Mouse (Mus musculus): ENCODE data around the gene Cct5. TPM values are rescaled to one million over a fixed set of nuclear protein-coding genes. Genes with fewer than 3 reads are reported as not detected.

Cct5 gene
- polyA plus RNA-seq, 1 experiment from 2014 or later = 362 TPM

- Histone ChIP-seq H3K36me3 (peaks cover 9% of the 10 kb centered on the region), H3K9ac (no peak overlapping the region), H3K9me3 (no peaks in the 10 kb centered on the region), H3K27me3 (replicated peaks) (no peaks in the 10 kb centered on the region), H3K4me2 (0 out of 2 replicates have a peak overlapping the region, but pooled peaks have one; percentile 5), H3K4me1 (peaks cover 12% of the 10 kb centered on the region), H3K4me3 (no peak overlapping the region), H3K27ac (replicated peaks) (no peak overlapping the region)
- ATAC-seq (ENCODE audit: extremely low read depth, insufficient number of reproducible peaks, low FRiP score, low TSS enrichment) = no peak
- WGBS = 38% methylated on average over 12 of the region's 12 CpGs
These were observed 25.9 kb upstream of the Cct5 start for GRCm38 (mm10) chr15:31627277-31628154.

- no peak overlapping the region for H3K27ac ChIP-seq (replicated peaks)
- no peak for ATAC-seq (ENCODE audit: extremely low read depth, insufficient number of reproducible peaks, low FRiP score, low TSS enrichment)
- H3K4me1 ChIP-seq = no peaks in the 10 kb centered on the region
- WGBS = 86% methylated on average over 8 of the region's 8 CpGs
- H3K4me3 ChIP-seq = no peak overlapping the region
- no peak overlapping the region for H3K9ac ChIP-seq
- H3K36me3 ChIP-seq = peaks cover 60% of the 10 kb centered on the region
- H3K4me2 ChIP-seq = no peak overlapping the region
- H3K9me3 ChIP-seq = no peaks in the 10 kb centered on the region
- H3K27me3 ChIP-seq (replicated peaks) = no peaks in the 10 kb centered on the region
These were observed 17.9 kb upstream of the Cct5 start for GRCm38 (mm10) chr15:31619521-31619920.

- Histone ChIP-seq H3K9ac (no peak overlapping the region), H3K4me2 (no peak overlapping the region), H3K9me3 (no peaks in the 10 kb centered on the region), H3K27me3 (replicated peaks) (no peaks in the 10 kb centered on the region), H3K27ac (replicated peaks) (no peak overlapping the region), H3K4me3 (no peak overlapping the region), H3K4me1 (no peaks in the 10 kb centered on the region), H3K36me3 (peaks cover 60% of the 10 kb centered on the region)
- ATAC-seq (ENCODE audit: extremely low read depth, insufficient number of reproducible peaks, low FRiP score, low TSS enrichment) = no peak
- WGBS = 92% methylated on average over 9 of the region's 9 CpGs
These were observed 15.7 kb upstream of the Cct5 start for GRCm38 (mm10) chr15:31617261-31617660.

- Histone ChIP-seq H3K4me1 (no peaks in the 10 kb centered on the region), H3K27me3 (replicated peaks) (no peaks in the 10 kb centered on the region), H3K4me3 (no peak overlapping the region), H3K9ac (no peak overlapping the region), H3K9me3 (no peaks in the 10 kb centered on the region), H3K36me3 (peaks cover 48% of the 10 kb centered on the region), H3K4me2 (no peak overlapping the region), H3K27ac (replicated peaks) (no peak overlapping the region)
- no peak for ATAC-seq (ENCODE audit: extremely low read depth, insufficient number of reproducible peaks, low FRiP score, low TSS enrichment)
- WGBS = 89% methylated on average over 2 of the region's 2 CpGs
These were observed 13.1 kb upstream of the Cct5 start for GRCm38 (mm10) chr15:31614666-31615065.

- Histone ChIP-seq H3K27ac (replicated peaks) (no peak overlapping the region), H3K4me1 (no peaks in the 10 kb centered on the region), H3K4me2 (no peak overlapping the region), H3K9me3 (no peaks in the 10 kb centered on the region), H3K27me3 (replicated peaks) (no peaks in the 10 kb centered on the region), H3K36me3 (peaks cover 47% of the 10 kb centered on the region), H3K4me3 (no peak overlapping the region), H3K9ac (no peak overlapping the region)
- ATAC-seq (ENCODE audit: extremely low read depth, insufficient number of reproducible peaks, low FRiP score, low TSS enrichment) = no peak
- 88% methylated on average over 6 of the region's 6 CpGs for WGBS
These were observed 12.3 kb upstream of the Cct5 start for GRCm38 (mm10) chr15:31613826-31614453.

- 88% methylated on average over 4 of the region's 4 CpGs for WGBS
- no peaks in the 10 kb centered on the region for H3K27me3 ChIP-seq (replicated peaks)
- no peak for ATAC-seq (ENCODE audit: extremely low read depth, insufficient number of reproducible peaks, low FRiP score, low TSS enrichment)
- H3K9ac ChIP-seq = no peak overlapping the region
- H3K4me1 ChIP-seq = peaks cover 2% of the 10 kb centered on the region
- peaks cover 31% of the 10 kb centered on the region for H3K36me3 ChIP-seq
- H3K4me2 ChIP-seq = no peak overlapping the region
- no peaks in the 10 kb centered on the region for H3K9me3 ChIP-seq
- H3K4me3 ChIP-seq = no peak overlapping the region
- no peak overlapping the region for H3K27ac ChIP-seq (replicated peaks)
These were observed 10.4 kb upstream of the Cct5 start for GRCm38 (mm10) chr15:31611976-31612375.

GRCm38 (mm10) chr15:31611027-31611426 lies 9.4 kb upstream of the Cct5 start:
- Histone ChIP-seq H3K4me2 (no peak overlapping the region), H3K4me1 (peaks cover 7% of the 10 kb centered on the region), H3K27ac (replicated peaks) (no peak overlapping the region), H3K27me3 (replicated peaks) (no peaks in the 10 kb centered on the region), H3K9me3 (no peaks in the 10 kb centered on the region), H3K36me3 (0 out of 2 replicates have a peak, but pooled peaks cover 26% of the 10 kb centered on the region), H3K4me3 (no peak overlapping the region), H3K9ac (no peak overlapping the region)
- WGBS = 73% methylated on average over 3 of the region's 3 CpGs
- ATAC-seq (ENCODE audit: extremely low read depth, insufficient number of reproducible peaks, low FRiP score, low TSS enrichment) = no peak

- no peak for ATAC-seq (ENCODE audit: extremely low read depth, insufficient number of reproducible peaks, low FRiP score, low TSS enrichment)
- H3K9ac ChIP-seq = no peak overlapping the region
- H3K27ac ChIP-seq (replicated peaks) = no peak overlapping the region
These were observed 5.2 kb upstream of the Cct5 start for GRCm38 (mm10) chr15:31606821-31607220.

GRCm38 (mm10) chr15:31603113-31603512 lies 1.5 kb upstream of the Cct5 start:
- peak overlapping the region; percentile 80 for H3K4me2 ChIP-seq
- H3K36me3 ChIP-seq = 0 out of 2 replicates have a peak, but pooled peaks cover 2% of the 10 kb centered on the region
- ATAC-seq (ENCODE audit: extremely low read depth, insufficient number of reproducible peaks, low FRiP score, low TSS enrichment) = no peak
- WGBS = 86% methylated on average over 13 of the region's 13 CpGs
- H3K4me1 ChIP-seq = peaks cover 37% of the 10 kb centered on the region
- H3K4me3 ChIP-seq = peak overlapping the region; percentile 97
- no peaks in the 10 kb centered on the region for H3K9me3 ChIP-seq
- H3K9ac ChIP-seq = peak overlapping the region; percentile 92
- H3K27ac ChIP-seq (replicated peaks) = no peak overlapping the region
- no peaks in the 10 kb centered on the region for H3K27me3 ChIP-seq (replicated peaks)

More at GRCm38 (mm10) chr15:31606821-31607220, 5.2 kb upstream of the Cct5 start:
- H3K27me3 ChIP-seq (replicated peaks) = no peaks in the 10 kb centered on the region
- 57% methylated on average over 6 of the region's 6 CpGs for WGBS
- H3K9me3 ChIP-seq = no peaks in the 10 kb centered on the region
- H3K36me3 ChIP-seq = 0 out of 2 replicates have a peak, but pooled peaks cover 12% of the 10 kb centered on the region
- H3K4me1 ChIP-seq = peaks cover 17% of the 10 kb centered on the region
- no peak overlapping the region for H3K4me3 ChIP-seq
- no peak overlapping the region for H3K4me2 ChIP-seq

GRCm38 (mm10) chr15:31602426-31602825 lies 822 bp upstream of the Cct5 start:
- Histone ChIP-seq H3K4me1 (peaks cover 42% of the 10 kb centered on the region), H3K9ac (peak overlapping the region; percentile 92), H3K9me3 (no peaks in the 10 kb centered on the region), H3K36me3 (peaks cover 7% of the 10 kb centered on the region), H3K27ac (replicated peaks) (peak overlapping the region; percentile 89), H3K4me3 (peak overlapping the region; percentile 97), H3K4me2 (peak overlapping the region; percentile 80), H3K27me3 (replicated peaks) (no peaks in the 10 kb centered on the region)
- WGBS = 5% methylated on average over 15 of the region's 15 CpGs
- peak; percentile 35; the same call in 1 of the 2 replicates for ATAC-seq (ENCODE audit: extremely low read depth, insufficient number of reproducible peaks, low FRiP score, low TSS enrichment)

- Histone ChIP-seq H3K4me3 (peak overlapping the region; percentile 97), H3K9me3 (no peaks in the 10 kb centered on the region), H3K9ac (peak overlapping the region; percentile 97), H3K27ac (replicated peaks) (peak overlapping the region; percentile 89), H3K27me3 (replicated peaks) (no peaks in the 10 kb centered on the region), H3K4me1 (peaks cover 39% of the 10 kb centered on the region), H3K36me3 (peaks cover 18% of the 10 kb centered on the region), H3K4me2 (peak overlapping the region; percentile 98)
- ATAC-seq (ENCODE audit: extremely low read depth, insufficient number of reproducible peaks, low FRiP score, low TSS enrichment) = peak; percentile 44
- 1% methylated on average over 33 of the region's 33 CpGs for WGBS
These were observed 342 bp downstream of the Cct5 start for GRCm38 (mm10) chr15:31601279-31601645.

Data from heart, embryonic 13.5 days (tissue).